Mouse (Mus musculus) hindbrain, postnatal 0 days (tissue): ENCODE data around the gene Fbxw8. TPM values are rescaled to one million over a fixed set of nuclear protein-coding genes. Genes with fewer than 3 reads are reported as not detected.
A peak's percentile ranks its signal among the peaks of the same experiment; 100 is the strongest.

Experiments used
- ATAC-seq: fragments of 200-750 bp; cut with Nextera tagmentation; 2 replicates; pipeline ENCODE4 v1.8.0; 2017; ENCODE audit warnings: mild to moderate bottlenecking, moderate TSS enrichment, moderate library complexity
- DNase-seq: peaks from one replicate; pipeline ENCODE4 v3.0.0-alpha.2; 2015; ENCODE audit warnings: low spot score
- H3K27ac ChIP-seq: fragments of 300-500 bp; sonication (generic); 2 replicates; pipeline ENCODE4 v1.5.1; 2014; ENCODE audit warnings: mild to moderate bottlenecking
- H3K27me3 ChIP-seq: fragments of 300-500 bp; sonication (generic); 2 replicates; pipeline ENCODE4 v1.6.1; 2014; ENCODE audit warnings: low read length, mixed read lengths; ENCODE audit not compliant: insufficient read depth
- H3K36me3 ChIP-seq: fragments of 300-500 bp; sonication (generic); 2 replicates; pipeline ENCODE4 v1.6.1; 2014; ENCODE audit warnings: low read length, mixed read lengths; ENCODE audit not compliant: insufficient read depth
- H3K4me1 ChIP-seq: fragments of 300-500 bp; sonication (generic); 2 replicates; pipeline ENCODE4 v1.6.1; 2014; ENCODE audit warnings: antibody characterized with exemption, low read length, mixed read lengths; ENCODE audit not compliant: insufficient read depth
- H3K4me2 ChIP-seq: fragments of 300-500 bp; sonication (generic); 2 replicates; pipeline ENCODE4 v1.6.1; 2014; ENCODE audit warnings: low read depth, mild to moderate bottlenecking, low read length, moderate library complexity, mixed read lengths
- H3K4me3 ChIP-seq: fragments of 300-500 bp; sonication (generic); 2 replicates; pipeline ENCODE4 v1.5.1; 2014; ENCODE audit warnings: low read length
- H3K9ac ChIP-seq: fragments of 300-500 bp; sonication (generic); replicated peaks from 2 replicates; pipeline ENCODE4 v1.6.1; 2014; ENCODE audit warnings: mild to moderate bottlenecking, low read length, moderate library complexity, mixed read lengths
- H3K9me3 ChIP-seq: fragments of 300-500 bp; sonication (generic); 2 replicates; pipeline ENCODE4 v1.6.1; 2016; ENCODE audit warnings: low read length, mixed read lengths
- CTCF ChIP-seq: IDR thresholded peaks from 2 replicates; pipeline ENCODE4 v1.5.1; 2016; ENCODE audit warnings: antibody characterized with exemption, control low read depth, low read depth
- WGBS: fragments of 180-500 bp; shearing (Covaris S2); extraction: QIAGEN DNeasy Blood & Tissue Kit; methylation state at CpG from one replicate; pipeline ENCODE4 v1.1.7; 2014; 5-methylcytosine and 5-hydroxymethylcytosine counted together
- polyA plus RNA-seq: library from polyadenylated mRNA; unstranded; fragments of >200 nt; fragmentation: Nextera tagmentation; extraction: Ambion mirVana; gene quantifications from 2 replicates; pipeline ENCODE4 v1.2.1, GENCODE M21; 2015
- total RNA-seq: library from RNA; depleted of rRNA; stranded (reverse); fragments of >200 nt; gene quantifications from 2 replicates; pipeline ENCODE4 v1.2.3, GENCODE M21; 2014

Gene Fbxw8
- total and polyA plus RNA-seq, 2 experiments from 2014 or later = 18.0 to 57.5 TPM

DNA sequence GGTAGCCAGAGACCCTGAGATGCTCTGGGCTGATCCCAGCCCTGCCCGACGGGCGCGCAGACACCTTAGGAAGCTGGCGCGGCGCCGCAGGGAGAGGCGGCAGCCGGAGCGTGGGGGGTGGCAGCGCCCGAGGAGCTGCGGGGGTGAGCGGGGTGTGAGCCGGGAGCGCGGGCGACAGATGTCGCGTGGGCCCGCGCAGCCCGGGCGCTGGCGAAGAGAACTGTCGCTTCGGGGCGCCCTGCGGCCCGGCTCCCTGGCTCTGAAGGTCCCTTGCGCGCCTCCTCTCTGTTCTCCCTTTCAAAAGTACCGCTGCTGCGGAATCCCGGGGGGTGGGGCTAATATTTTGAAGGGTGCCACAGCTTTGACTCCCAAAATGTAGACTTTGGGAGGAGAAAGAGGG lies 16.4 kb upstream of the Fbxw8 start:
- DNase-seq = no peak
- H3K9me3 ChIP-seq = no peaks in the 10 kb centered on the region
- H3K9ac ChIP-seq = peak overlapping the region; percentile 1; the same call in 1 of the 2 replicates
- no peak for TF ChIP-seq CTCF
- peaks cover 20% of the 10 kb centered on the region for H3K27me3 ChIP-seq
- peak overlapping the region; percentile 57 for H3K4me3 ChIP-seq
- 3% methylated on average over 36 of the region's 36 CpGs for WGBS
- no peak for ATAC-seq
- peak overlapping the region; percentile 92 for H3K4me2 ChIP-seq
- H3K4me1 ChIP-seq = peaks cover 8% of the 10 kb centered on the region
- no peaks in the 10 kb centered on the region for H3K36me3 ChIP-seq
- no peak overlapping the region for H3K27ac ChIP-seq

GRCm38 (mm10) chr5:118170888-118171529 lies 15.7 kb upstream of the Fbxw8 start:
- H3K27ac ChIP-seq = no peak overlapping the region
- H3K9ac ChIP-seq = 0 out of 2 replicates have a peak overlapping the region, but pooled peaks have one; percentile 1
- H3K36me3 ChIP-seq = no peaks in the 10 kb centered on the region
- H3K4me3 ChIP-seq = peak overlapping the region; percentile 57
- H3K27me3 ChIP-seq = peaks cover 20% of the 10 kb centered on the region
- ATAC-seq (no peak), DNase-seq (peak; percentile 55)
- peak; percentile 63 for TF ChIP-seq CTCF
- WGBS = 1% methylated on average over 25 of the region's 25 CpGs
- peak overlapping the region; percentile 92 for H3K4me2 ChIP-seq
- H3K9me3 ChIP-seq = no peaks in the 10 kb centered on the region
- H3K4me1 ChIP-seq = peaks cover 8% of the 10 kb centered on the region

- Histone ChIP-seq H3K9ac (peak overlapping the region; percentile 63), H3K27me3 (peaks cover 20% of the 10 kb centered on the region), H3K4me3 (peak overlapping the region; percentile 57), H3K9me3 (no peaks in the 10 kb centered on the region), H3K4me2 (peak overlapping the region; percentile 92), H3K36me3 (no peaks in the 10 kb centered on the region), H3K27ac (no peak overlapping the region; the same call in 1 of the 2 replicates), H3K4me1 (peaks cover 5% of the 10 kb centered on the region)
- peak; percentile 44 for TF ChIP-seq CTCF
- WGBS = 1% methylated on average over 89 of the region's 117 CpGs
- DNase-seq (peak; percentile 73), ATAC-seq (peak; percentile 61)
Observed at GRCm38 (mm10) chr5:118169222-118170221, 14.3 kb upstream of the Fbxw8 start.

- H3K9ac ChIP-seq = no peak overlapping the region
- H3K4me1 ChIP-seq = 0 out of 2 replicates have a peak, but pooled peaks cover 3% of the 10 kb centered on the region
- H3K27me3 ChIP-seq = peaks cover 8% of the 10 kb centered on the region; the same call in 1 of the 2 replicates
- H3K36me3 ChIP-seq = no peaks in the 10 kb centered on the region
- H3K4me2 ChIP-seq = no peak overlapping the region
- TF ChIP-seq CTCF = no peak
- 45% methylated on average over 8 of the region's 8 CpGs for WGBS
- ATAC-seq = peak; percentile 25; the same call in 1 of the 2 replicates
- H3K9me3 ChIP-seq = no peaks in the 10 kb centered on the region
- H3K4me3 ChIP-seq = no peak overlapping the region
- H3K27ac ChIP-seq = no peak overlapping the region
- peak; percentile 72 for DNase-seq
Observed at GRCm38 (mm10) chr5:118167561-118167995, 12.3 kb upstream of the Fbxw8 start.

DNA sequence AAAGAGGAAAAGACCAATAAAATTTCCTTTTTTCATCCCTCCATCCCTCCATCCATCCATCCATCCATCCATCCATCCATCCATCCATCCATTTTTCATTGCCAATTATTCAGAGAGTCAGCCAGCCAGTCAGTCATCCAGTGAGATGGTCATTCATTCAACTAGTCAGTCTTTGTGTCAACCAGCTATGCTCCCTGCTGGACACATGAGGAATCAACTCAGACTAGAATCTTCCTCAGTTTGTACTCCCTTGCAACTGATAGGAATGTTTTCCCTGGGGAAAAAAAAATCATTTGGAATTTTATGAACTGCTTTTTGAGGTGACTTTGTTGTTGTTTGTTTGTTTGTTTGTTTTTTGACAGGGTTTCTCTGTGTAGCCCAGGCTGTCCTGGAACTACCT lies 10.2 kb upstream of the Fbxw8 start:
- Histone ChIP-seq H3K9ac (no peak overlapping the region), H3K4me1 (no peaks in the 10 kb centered on the region), H3K9me3 (no peaks in the 10 kb centered on the region), H3K36me3 (no peaks in the 10 kb centered on the region), H3K4me3 (no peak overlapping the region), H3K27me3 (no peaks in the 10 kb centered on the region), H3K27ac (no peak overlapping the region), H3K4me2 (no peak overlapping the region)
- ATAC-seq (no peak), DNase-seq (no peak)
- TF ChIP-seq CTCF = peak; percentile 29; the same call in 1 of the 2 replicates

- Histone ChIP-seq H3K4me3 (no peak within 1 kb of the TSS), H3K4me1 (no peaks in the 10 kb centered on the region), H3K27ac (no peak within 1 kb of the TSS), H3K36me3 (no peaks in the 10 kb centered on the region), H3K9ac (no peak within 1 kb of the TSS), H3K27me3 (no peaks in the 10 kb centered on the region), H3K4me2 (no peak within 1 kb of the TSS), H3K9me3 (no peaks in the 10 kb centered on the region)
- no peak for TF ChIP-seq CTCF
- DNase-seq = no peak
- 48% methylated on average over 12 of the region's 12 CpGs for WGBS
- no peak for ATAC-seq
Observed at GRCm38 (mm10) chr5:118164581-118164980, 9.3 kb upstream of the Fbxw8 start, which contains the start of gene Hrk. Gene Hrk, plus strand, starts transcription at chr5:118164648.
